In genomic region chr9:55937664-55938617, GRCm38 (mm10) we compare ENCODE assay signal across 8 mouse cellular contexts. TPM values are rescaled to one million over a fixed set of nuclear protein-coding genes. Genes with fewer than 3 reads are reported as not detected.
DNase-seq lines count a peak whose midpoint lies in the region; ATAC-seq and TF ChIP-seq lines count a peak whose summit lies in the region.

Gene Scaper, minus strand, starts transcription at chr9:55938119.

- H3K4me2 ChIP-seq in heart, embryonic 15.5 days: peak within 1 kb of the TSS; percentile 79
- peak within 1 kb of the TSS; percentile 85 for H3K4me2 ChIP-seq in liver, embryonic 14.5 days (ENCODE audit: low read depth)
- H3K4me2 ChIP-seq in neural tube, embryonic 11.5 days (ENCODE audit: low read depth): peak within 1 kb of the TSS; percentile 63
- H3K4me2 ChIP-seq in stomach, postnatal 0 days (replicated peaks; ENCODE audit: low read depth): peak within 1 kb of the TSS; percentile 77

- ATAC-seq in CD4-positive, CD25-positive, alpha-beta regulatory T cell, adult 4 months: peak; percentile 94
- peak; percentile 99 for ATAC-seq in heart, embryonic 15.5 days (replicated peaks; ENCODE audit: insufficient number of reproducible peaks, insufficient read depth, low FRiP score, low read depth)
- ATAC-seq in liver, embryonic 14.5 days (ENCODE audit: insufficient read depth): peak; percentile 97
- peak; percentile 95 for ATAC-seq in neural tube, embryonic 11.5 days (ENCODE audit: insufficient read depth, low FRiP score, low TSS enrichment)
- ATAC-seq in stomach, postnatal 0 days (ENCODE audit: low FRiP score, low TSS enrichment): peak; percentile 97

- TF ChIP-seq EP300 in liver, embryonic 14.5 days (IDR thresholded peaks at IDR 0.05; ENCODE audit: low read depth): no peak
- TF ChIP-seq EP300 in stomach, postnatal 0 days (optimal IDR thresholded peaks at IDR 0.05): no peak

- no peaks in the 10 kb centered on the region for H3K9me3 ChIP-seq in heart, embryonic 15.5 days (replicated peaks)
- H3K9me3 ChIP-seq in liver, embryonic 14.5 days (ENCODE audit: control insufficient read depth, low read length): no peaks in the 10 kb centered on the region
- no peaks in the 10 kb centered on the region for H3K9me3 ChIP-seq in neural tube, embryonic 11.5 days (ENCODE audit: control insufficient read depth, low read length)
- H3K9me3 ChIP-seq in stomach, postnatal 0 days (ENCODE audit: control insufficient read depth, low read length): no peaks in the 10 kb centered on the region

- H3K36me3 ChIP-seq in heart, embryonic 15.5 days: no peaks in the 10 kb centered on the region
- H3K36me3 ChIP-seq in liver, embryonic 14.5 days (replicated peaks; ENCODE audit: control insufficient read depth, insufficient read depth, low read depth): no peaks in the 10 kb centered on the region
- no peaks in the 10 kb centered on the region for H3K36me3 ChIP-seq in neural tube, embryonic 11.5 days (ENCODE audit: control insufficient read depth, insufficient read depth, low read length)
- no peaks in the 10 kb centered on the region for H3K36me3 ChIP-seq in stomach, postnatal 0 days (ENCODE audit: control insufficient read depth, insufficient read depth, low read length)

- peaks cover 12% of the 10 kb centered on the region for H3K4me1 ChIP-seq in heart, embryonic 15.5 days (replicated peaks)
- peaks cover 9 to 19% of the 10 kb centered on the region in 2 experiments for H3K4me1 ChIP-seq in liver, embryonic 14.5 days (replicated peaks; ENCODE audit: control insufficient read depth in 2 of 2, insufficient read depth in 2 of 2, low read length in 1 of 2)
- peaks cover 5% of the 10 kb centered on the region; the same call in 1 of the 2 replicates for H3K4me1 ChIP-seq in neural tube, embryonic 11.5 days (ENCODE audit: control insufficient read depth, insufficient read depth, low read length)
- no peaks in the 10 kb centered on the region for H3K4me1 ChIP-seq in stomach, postnatal 0 days (replicated peaks; ENCODE audit: control insufficient read depth, insufficient read depth)

- peak within 1 kb of the TSS; percentile 84 for H3K27ac ChIP-seq in heart, embryonic 15.5 days
- peak within 1 kb of the TSS; percentile 3; the same call in 1 of the 2 replicates for H3K27ac ChIP-seq in liver, embryonic 14.5 days
- H3K27ac ChIP-seq in neural tube, embryonic 11.5 days (ENCODE audit: low read depth, low read length): peak within 1 kb of the TSS; percentile 21
- peak within 1 kb of the TSS; percentile 86 for H3K27ac ChIP-seq in stomach, postnatal 0 days (replicated peaks)

- peak within 1 kb of the TSS; percentile 86 for H3K4me3 ChIP-seq in heart, embryonic 15.5 days
- peak within 1 kb of the TSS; percentile 71 to 92 for H3K4me3 ChIP-seq in liver, embryonic 14.5 days (ENCODE audit: insufficient read depth in 1 of 2, low read depth in 2 of 2, low read length in 2 of 2)
- peak within 1 kb of the TSS; percentile 58 for H3K4me3 ChIP-seq in neural tube, embryonic 11.5 days (ENCODE audit: low read depth, low read length)
- peak within 1 kb of the TSS; percentile 78 for H3K4me3 ChIP-seq in stomach, postnatal 0 days (ENCODE audit: low read depth, low read length)

- H3K9ac ChIP-seq in heart, embryonic 15.5 days: peak within 1 kb of the TSS; percentile 88
- H3K9ac ChIP-seq in liver, embryonic 14.5 days (replicated peaks): peak within 1 kb of the TSS; percentile 77
- H3K9ac ChIP-seq in neural tube, embryonic 11.5 days (ENCODE audit: low read length): peak within 1 kb of the TSS; percentile 81
- peak within 1 kb of the TSS; percentile 88 for H3K9ac ChIP-seq in stomach, postnatal 0 days (ENCODE audit: low read length)

- peak; percentile 91 for DNase-seq in c-Kit-negative CD71-positive TER-119-positive erythroid progenitor cells, embryonic 14.5 days (ENCODE audit: low read depth, low spot score)
- peak; percentile 74 for DNase-seq in fibroblast of lung, adult 2 months (ENCODE audit: low read depth)
- DNase-seq in kidney, postnatal 25 days: peak; percentile 95
- peak; percentile 81 to 86 (median 85) for DNase-seq in liver, embryonic 14.5 days (ENCODE audit: low read depth in 3 of 3, low spot score in 3 of 3)
- DNase-seq in neural tube, embryonic 11.5 days (ENCODE audit: low spot score): peak; percentile 93
- peak; percentile 95 for DNase-seq in stomach, postnatal 0 days (ENCODE audit: low spot score)

- under 1% methylated on average over 60 of the region's 60 CpGs for WGBS in heart, embryonic 15.5 days
- WGBS in liver, embryonic 14.5 days (ENCODE audit: insufficient replicate concordance): under 1% methylated on average over 46 of the region's 60 CpGs
- whole genome bisulfite sequencing in neural tube, embryonic 11.5 days: 1% methylated on average over 59 of the region's 60 CpGs
- WGBS in stomach, postnatal 0 days: under 1% methylated on average over 46 of the region's 60 CpGs

- TF ChIP-seq CTCF in liver, embryonic 14.5 days (IDR thresholded peaks at IDR 0.05; ENCODE audit: low read depth): peak; percentile 67
- peak; percentile 64 for TF ChIP-seq CTCF in stomach, postnatal 0 days (IDR thresholded peaks at IDR 0.05; ENCODE audit: low read depth)

- no peaks in the 10 kb centered on the region for H3K27me3 ChIP-seq in heart, embryonic 15.5 days
- H3K27me3 ChIP-seq in liver, embryonic 14.5 days (ENCODE audit: control insufficient read depth, insufficient read depth, low read length): no peaks in the 10 kb centered on the region
- no peaks in the 10 kb centered on the region for H3K27me3 ChIP-seq in neural tube, embryonic 11.5 days (ENCODE audit: control insufficient read depth, insufficient read depth, low read length)
- no peaks in the 10 kb centered on the region for H3K27me3 ChIP-seq in stomach, postnatal 0 days (ENCODE audit: control insufficient read depth, insufficient read depth, low read length)

RNA-seq across cellular contexts. Expression of gene Scaper, which starts in this region (rescaled TPM):
- polyA plus RNA-seq in CD4-positive, CD25-positive, alpha-beta regulatory T cell, adult 4 months (2017; shearing (Covaris generic)): 10 to 100 TPM; 22.3 to 25.7 TPM
- polyA plus RNA-seq in heart, embryonic 15.5 days (2015; fragmentation: Nextera tagmentation; extraction: Ambion mirVana): 8.4 and 8.5 TPM in 2 replicates
- polyA plus RNA-seq in liver, embryonic 14.5 days (2012; rRNA removed): 0.79 and 0.84 TPM in 2 replicates
- polyA plus RNA-seq in liver, embryonic 14.5 days (2014; fragmentation: Nextera tagmentation; extraction: Ambion mirVana): 1.3 and 1.8 TPM in 2 replicates
- 13.2 and 13.7 TPM in 2 replicates for polyA plus RNA-seq in neural tube, embryonic 11.5 days (2014; fragmentation: Nextera tagmentation; extraction: Ambion mirVana)
- polyA plus RNA-seq in stomach, postnatal 0 days (2015; fragmentation: Nextera tagmentation; extraction: Ambion mirVana): 5.6 and 5.9 TPM in 2 replicates

Comparison
In these comparisons a context has a peak if more than half of its experiments do, and no peak if none do; other contexts are left out.
1. Peak in every context shown above with its lines: DNase-seq, ATAC-seq, H3K4me3 ChIP-seq and H3K27ac ChIP-seq.
2. H3K27ac ChIP-seq: peak in every context shown above with its lines; median percentile 86 in stomach, postnatal 0 days; 84 in heart, embryonic 15.5 days; 21 in neural tube, embryonic 11.5 days; 3 in liver, embryonic 14.5 days.